Mouse (Mus musculus) ES-E14 (cell line): ENCODE results near the gene Gm9913. TPM values are rescaled to one million over a fixed set of nuclear protein-coding genes. Genes with fewer than 3 reads are reported as not detected.

Source experiments
- DNase-seq: peaks from one replicate; pipeline ENCODE4 v3.0.0-alpha.2; 2013; ENCODE audit warnings: low read depth, low spot score
- H3K27ac ChIP-seq: 2 replicates; pipeline ENCODE4 v1.5.1; 2012; ENCODE audit warnings: low read depth, mild to moderate bottlenecking, low read length, moderate library complexity, mixed read lengths; ENCODE audit not compliant: poor library complexity, insufficient read depth, severe bottlenecking
- H3K36me3 ChIP-seq: 2 replicates; pipeline ENCODE4 v1.6.1; 2012; ENCODE audit warnings: mild to moderate bottlenecking, low read length, moderate library complexity, mixed read lengths; ENCODE audit not compliant: control insufficient read depth, poor library complexity, insufficient read depth, severe bottlenecking
- H3K4me1 ChIP-seq, 2 experiments: fragments of 150-350 bp in 1 of 2; sonication (generic) in 1 of 2; 2 replicates each; pipeline ENCODE4 v1.6.1; 2012; ENCODE audit warnings: low read length in 2 of 2, mild to moderate bottlenecking in 1 of 2, mixed read lengths in 1 of 2; ENCODE audit not compliant: control insufficient read depth in 2 of 2, insufficient read depth in 2 of 2, poor library complexity in 1 of 2
- H3K4me3 ChIP-seq, 2 experiments: fragments of 150-350 bp in 1 of 2; sonication (generic) in 1 of 2; 2 replicates each; pipeline ENCODE4 v1.5.1; 2012; ENCODE audit warnings: low read length in 2 of 2, low read depth in 1 of 2, mild to moderate bottlenecking in 1 of 2, mixed read lengths in 1 of 2; ENCODE audit not compliant: insufficient read depth in 1 of 2, poor library complexity in 1 of 2, severe bottlenecking in 1 of 2
- H3K9ac ChIP-seq: 2 replicates; pipeline ENCODE4 v1.6.1; 2012; ENCODE audit warnings: low read depth, mild to moderate bottlenecking, low read length, mixed read lengths; ENCODE audit not compliant: poor library complexity, insufficient read depth, severe bottlenecking
- H3K9me3 ChIP-seq: fragments of 150-350 bp; sonication (generic); 2 replicates; pipeline ENCODE4 v1.6.1; 2012; ENCODE audit warnings: low read depth, mild to moderate bottlenecking, low read length; ENCODE audit not compliant: control insufficient read depth, insufficient read depth
- CHD2 ChIP-seq: IDR thresholded peaks from 2 replicates; pipeline ENCODE4 v1.6.1; 2014; ENCODE audit warnings: mild to moderate bottlenecking, low read depth, low read length, inconsistent platforms
- HCFC1 ChIP-seq: IDR thresholded peaks from 2 replicates; pipeline ENCODE4 v1.6.1; 2012; ENCODE audit warnings: low read length, inconsistent platforms, borderline replicate concordance; ENCODE audit not compliant: insufficient read depth
- MAFK ChIP-seq: IDR thresholded peaks from 2 replicates; pipeline ENCODE4 v1.6.1; 2014; ENCODE audit warnings: mild to moderate bottlenecking, low read depth, low read length, inconsistent platforms; ENCODE audit not compliant: insufficient read depth
- ZC3H11A ChIP-seq: IDR thresholded peaks from 2 replicates; pipeline ENCODE4 v1.6.1; 2012; ENCODE audit warnings: low read depth, mild to moderate bottlenecking, inconsistent platforms, low read length, borderline replicate concordance
- ZNF384 ChIP-seq: IDR thresholded peaks from 2 replicates; pipeline ENCODE4 v1.6.1; 2012; ENCODE audit warnings: low read depth, low read length, inconsistent platforms
- in situ Hi-C, 2 experiments: fragments of 600-800 bp; cut with MboI; formaldehyde crosslinking; loops; one replicate each; pipeline ENCODE4 v1.15.1; 2025; ENCODE audit warnings: low sequenced_read_pairs in 2 of 2, inconsistent platforms in 1 of 2; ENCODE audit not compliant: unreplicated experiment in 2 of 2
- total RNA-seq: library from RNA; depleted of rRNA; stranded (reverse); fragments of 300-350 nt; gene quantifications from 2 replicates; pipeline ENCODE4 v1.2.3, GENCODE M21; 2012

The Gm9913 gene
- total RNA-seq, 1 experiment = not detected

DNA sequence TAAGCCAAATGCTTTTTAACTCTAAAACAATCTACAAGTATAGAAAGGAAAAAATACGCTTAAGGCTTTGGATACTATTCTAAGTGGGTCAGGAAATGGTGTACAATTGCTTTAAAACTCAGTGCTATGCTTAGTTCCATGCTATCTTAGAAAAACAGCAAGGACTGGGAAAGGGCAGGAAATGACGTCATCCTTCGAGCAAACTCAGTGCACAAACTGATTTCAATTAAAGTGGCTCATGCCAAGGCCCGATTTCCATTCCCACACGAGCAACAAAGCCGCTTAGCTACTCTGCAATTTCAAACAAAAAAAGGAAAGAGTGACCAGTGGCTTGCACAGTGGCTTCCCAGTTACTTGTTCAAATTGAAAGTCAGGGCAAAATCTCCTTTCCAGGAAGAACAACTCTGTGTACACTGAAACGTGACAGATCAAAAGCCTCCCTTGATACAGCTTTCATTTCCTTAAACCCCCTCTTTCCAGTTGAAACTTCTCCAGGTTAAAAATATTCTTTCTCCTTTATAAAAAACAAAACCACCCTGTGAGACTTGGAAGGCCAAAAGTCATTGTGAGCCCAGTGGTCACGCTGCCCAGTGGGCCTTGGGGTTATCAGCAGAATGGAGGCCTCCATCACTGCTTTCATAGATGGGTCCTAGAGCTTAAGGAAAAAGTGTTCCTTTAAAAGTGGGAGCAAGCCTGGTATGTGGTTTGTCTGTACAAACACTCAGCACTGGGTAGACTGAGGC, 34.2 kb upstream of the Gm9913 start:
- Histone ChIP-seq H3K9ac (no peak overlapping the region), H3K4me1 (no peaks in the 10 kb centered on the region), H3K9me3 (no peaks in the 10 kb centered on the region), H3K27ac (no peak overlapping the region), H3K4me3 (no peak overlapping the region), H3K36me3 (no peaks in the 10 kb centered on the region)
- in situ Hi-C loops = no loop called here
- no peak for DNase-seq
- TF ChIP-seq ZC3H11A (no peak), HCFC1 (no peak), MAFK (no peak), CHD2 (no peak), ZNF384 (no peak)

DNA sequence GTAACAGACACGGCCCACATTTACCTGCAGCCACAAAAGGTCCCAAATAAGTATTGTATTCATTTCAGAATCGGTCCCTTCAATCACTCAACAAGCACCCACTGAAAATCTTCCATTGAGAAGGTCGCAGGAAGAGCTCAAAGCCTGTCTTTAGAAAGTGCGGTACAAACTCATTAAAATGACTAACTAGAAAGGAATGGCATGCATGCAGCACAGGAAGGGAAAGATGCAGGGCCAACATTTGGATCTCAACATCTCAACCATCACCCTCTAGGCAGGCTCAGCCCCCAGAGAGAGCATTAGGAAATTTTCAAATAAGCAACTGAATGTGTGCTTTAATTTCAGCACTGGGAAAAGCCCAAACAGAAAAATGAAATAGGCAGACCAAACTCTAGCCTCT, 33.2 kb upstream of the Gm9913 start:
- H3K4me1 ChIP-seq = no peaks in the 10 kb centered on the region
- in situ Hi-C loops = no loop called here

DNA sequence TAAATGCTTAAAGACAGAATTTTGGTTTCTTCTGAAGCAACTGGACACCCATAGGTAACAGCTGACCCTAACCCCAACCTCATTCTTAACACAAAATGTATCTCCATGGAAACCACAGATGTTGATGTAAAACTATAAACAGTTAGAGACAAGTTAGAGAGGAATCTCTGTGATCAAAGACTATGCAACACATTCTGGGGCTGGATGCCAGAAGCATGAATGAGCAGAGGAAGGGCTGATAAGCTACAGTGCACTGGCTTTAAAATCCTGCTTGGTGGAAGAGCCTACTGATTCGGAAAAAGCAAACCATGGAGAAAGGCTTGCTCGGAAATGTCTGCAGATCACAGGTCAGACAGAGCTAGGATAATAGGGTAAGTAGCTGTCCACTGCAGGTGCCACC, 31.7 kb upstream of the Gm9913 start:
- TF ChIP-seq MAFK (no peak), HCFC1 (no peak), ZNF384 (no peak), CHD2 (no peak), ZC3H11A (no peak)

More for the DNA sequence above, 33.2 kb upstream of the Gm9913 start:
- H3K9me3 ChIP-seq = no peaks in the 10 kb centered on the region
- H3K9ac ChIP-seq = no peak overlapping the region
- no peaks in the 10 kb centered on the region for H3K36me3 ChIP-seq
- no peak for TF ChIP-seq HCFC1
- TF ChIP-seq ZNF384 = no peak
- TF ChIP-seq CHD2 = no peak
- no peak for TF ChIP-seq MAFK
- TF ChIP-seq ZC3H11A = no peak
- no peak for DNase-seq
- no peak overlapping the region for H3K4me3 ChIP-seq
- no peak overlapping the region for H3K27ac ChIP-seq

DNA sequence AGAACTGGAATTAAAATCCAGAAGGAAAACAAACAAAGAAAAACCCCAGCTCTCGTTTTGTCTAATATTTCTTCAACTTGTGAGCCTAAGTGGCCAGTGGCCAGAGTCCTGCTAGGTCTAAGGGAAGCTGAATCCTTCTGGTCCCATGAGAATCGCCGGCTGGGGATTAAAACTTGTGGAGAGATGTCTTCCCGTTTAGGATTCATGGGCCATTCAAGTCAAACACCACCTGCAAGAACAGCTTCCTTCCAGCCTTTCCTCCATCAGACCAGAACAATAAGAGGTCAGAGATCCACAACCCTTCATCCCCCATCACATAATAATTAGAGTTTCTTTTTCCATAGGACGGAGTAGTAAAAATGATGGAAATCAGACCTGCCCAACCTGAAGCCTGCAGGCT, 30.2 kb upstream of the Gm9913 start:
- TF ChIP-seq ZC3H11A = no peak
- TF ChIP-seq MAFK = no peak
- no peak for TF ChIP-seq ZNF384
- TF ChIP-seq HCFC1 = no peak
- no peak for TF ChIP-seq CHD2
- Histone ChIP-seq H3K9ac (no peak overlapping the region), H3K27ac (no peak overlapping the region), H3K4me3 (no peak overlapping the region), H3K4me1 (no peaks in the 10 kb centered on the region), H3K9me3 (no peaks in the 10 kb centered on the region), H3K36me3 (no peaks in the 10 kb centered on the region)
- no peak for DNase-seq
- in situ Hi-C loops = no loop called here

More for the DNA sequence above, 31.7 kb upstream of the Gm9913 start:
- H3K27ac ChIP-seq = no peak overlapping the region
- H3K36me3 ChIP-seq = no peaks in the 10 kb centered on the region
- no peaks in the 10 kb centered on the region for H3K9me3 ChIP-seq
- no peak overlapping the region for H3K9ac ChIP-seq
- no peaks in the 10 kb centered on the region for H3K4me1 ChIP-seq
- DNase-seq = no peak
- in situ Hi-C loops = no loop called here
- H3K4me3 ChIP-seq = no peak overlapping the region
